Mouse (Mus musculus) neural tube, embryonic 11.5 days (tissue): ENCODE measurements around the gene Abtb1. TPM values are rescaled to one million over a fixed set of nuclear protein-coding genes. Genes with fewer than 3 reads are reported as not detected.

Experiments used
- ATAC-seq: fragments of 200-750 bp; cut with Nextera tagmentation; 2 replicates; pipeline ENCODE4 v1.8.0; 2017; ENCODE audit warnings: moderate number of reproducible peaks, mild to moderate bottlenecking, moderate TSS enrichment, moderate library complexity; ENCODE audit not compliant: insufficient read depth, low FRiP score, low TSS enrichment
- DNase-seq: peaks from one replicate; pipeline ENCODE4 v3.0.0-alpha.2; 2015; ENCODE audit warnings: low spot score
- H3K27ac ChIP-seq: fragments of 300-500 bp; sonication (generic); 2 replicates; pipeline ENCODE4 v1.5.1; 2014; ENCODE audit warnings: low read depth, mild to moderate bottlenecking, low read length
- H3K27me3 ChIP-seq: fragments of 300-500 bp; sonication (generic); 2 replicates; pipeline ENCODE4 v1.6.1; 2014; ENCODE audit warnings: mild to moderate bottlenecking, low read length, mixed read lengths; ENCODE audit not compliant: control insufficient read depth, insufficient read depth
- H3K36me3 ChIP-seq: fragments of 300-500 bp; sonication (generic); 2 replicates; pipeline ENCODE4 v1.6.1; 2014; ENCODE audit warnings: mild to moderate bottlenecking, low read length, moderate library complexity, mixed read lengths; ENCODE audit not compliant: control insufficient read depth, insufficient read depth
- H3K4me1 ChIP-seq: fragments of 300-500 bp; sonication (generic); 2 replicates; pipeline ENCODE4 v1.6.1; 2014; ENCODE audit warnings: low read length, mixed read lengths; ENCODE audit not compliant: control insufficient read depth, insufficient read depth
- H3K4me2 ChIP-seq: fragments of 300-500 bp; sonication (generic); 2 replicates; pipeline ENCODE4 v1.6.1; 2014; ENCODE audit warnings: low read depth, mild to moderate bottlenecking, moderate library complexity
- H3K4me3 ChIP-seq: fragments of 300-500 bp; sonication (generic); 2 replicates; pipeline ENCODE4 v1.5.1; 2014; ENCODE audit warnings: low read depth, low read length
- H3K9ac ChIP-seq: fragments of 300-500 bp; sonication (generic); 2 replicates; pipeline ENCODE4 v1.6.1; 2014; ENCODE audit warnings: mild to moderate bottlenecking, low read length
- H3K9me3 ChIP-seq: fragments of 300-500 bp; sonication (generic); 2 replicates; pipeline ENCODE4 v1.6.1; 2016; ENCODE audit warnings: low read length; ENCODE audit not compliant: control insufficient read depth
- WGBS: fragments of 180-500 bp; shearing (Covaris S2); extraction: QIAGEN DNeasy Blood & Tissue Kit; methylation state at CpG from one replicate; pipeline ENCODE4 v1.1.7; 2014; 5-methylcytosine and 5-hydroxymethylcytosine counted together
- polyA plus RNA-seq: library from polyadenylated mRNA; unstranded; fragments of >200 nt; fragmentation: Nextera tagmentation; extraction: Ambion mirVana; gene quantifications from 2 replicates; pipeline ENCODE4 v1.2.1, GENCODE M21; 2014

Gene Abtb1
- polyA plus RNA-seq, 1 experiment from 2014 or later: 28.4 TPM

DNA sequence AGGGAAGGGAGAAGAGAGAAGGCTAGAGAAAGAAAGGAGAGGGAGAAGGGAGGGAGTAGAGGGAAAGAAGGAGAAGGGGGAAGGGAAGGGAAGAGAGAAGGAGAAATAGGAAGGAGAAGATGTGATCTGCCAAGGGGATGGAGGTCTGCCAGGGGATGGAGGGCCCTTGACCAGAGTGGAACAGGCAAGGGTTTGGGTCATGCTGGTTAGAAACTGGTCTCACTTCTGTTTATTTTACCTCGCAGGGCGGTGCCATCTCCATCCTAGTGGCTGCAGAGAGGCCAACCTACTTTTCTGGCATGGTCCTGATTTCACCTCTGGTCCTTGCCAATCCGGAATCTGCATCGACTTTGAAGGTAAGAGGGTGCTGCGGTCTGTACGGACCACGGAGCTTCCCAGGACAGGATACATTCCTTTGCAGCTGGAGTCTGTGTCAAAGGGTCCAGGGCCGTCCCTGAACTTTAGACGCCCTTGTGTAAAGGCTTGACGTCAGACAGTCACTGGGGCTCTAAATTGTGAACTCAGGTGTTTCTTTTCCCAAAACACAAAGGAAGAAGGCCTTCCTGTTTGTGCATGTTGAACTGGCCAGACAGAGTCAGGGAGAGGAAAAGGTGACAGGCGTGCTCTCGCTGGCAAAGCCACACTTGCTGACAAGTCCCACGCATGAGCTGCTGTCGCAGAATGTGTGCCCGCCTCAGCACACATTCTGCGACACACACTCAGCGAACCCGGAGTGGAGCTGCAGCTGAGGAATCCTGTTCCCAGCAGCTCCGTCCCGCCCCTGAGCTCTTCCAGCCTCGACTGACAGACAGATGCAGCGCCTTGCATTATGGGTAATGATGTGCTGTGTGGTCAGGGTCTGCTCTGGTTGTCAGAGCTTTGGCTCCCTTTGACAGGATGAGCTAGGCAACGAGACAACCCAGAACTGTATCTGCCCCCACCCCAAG is 32.4 kb downstream of the Abtb1 start:
- 77% methylated on average over 23 of the region's 23 CpGs for WGBS
- Histone ChIP-seq H3K27ac (no peak overlapping the region), H3K4me2 (no peak overlapping the region), H3K9ac (no peak overlapping the region), H3K4me3 (no peak overlapping the region), H3K36me3 (no peaks in the 10 kb centered on the region), H3K27me3 (no peaks in the 10 kb centered on the region), H3K9me3 (no peaks in the 10 kb centered on the region), H3K4me1 (0 out of 2 replicates have a peak, but pooled peaks cover 7% of the 10 kb centered on the region)
- no peak; the same call in 1 of the 2 replicates for ATAC-seq
- DNase-seq: no peak

DNA sequence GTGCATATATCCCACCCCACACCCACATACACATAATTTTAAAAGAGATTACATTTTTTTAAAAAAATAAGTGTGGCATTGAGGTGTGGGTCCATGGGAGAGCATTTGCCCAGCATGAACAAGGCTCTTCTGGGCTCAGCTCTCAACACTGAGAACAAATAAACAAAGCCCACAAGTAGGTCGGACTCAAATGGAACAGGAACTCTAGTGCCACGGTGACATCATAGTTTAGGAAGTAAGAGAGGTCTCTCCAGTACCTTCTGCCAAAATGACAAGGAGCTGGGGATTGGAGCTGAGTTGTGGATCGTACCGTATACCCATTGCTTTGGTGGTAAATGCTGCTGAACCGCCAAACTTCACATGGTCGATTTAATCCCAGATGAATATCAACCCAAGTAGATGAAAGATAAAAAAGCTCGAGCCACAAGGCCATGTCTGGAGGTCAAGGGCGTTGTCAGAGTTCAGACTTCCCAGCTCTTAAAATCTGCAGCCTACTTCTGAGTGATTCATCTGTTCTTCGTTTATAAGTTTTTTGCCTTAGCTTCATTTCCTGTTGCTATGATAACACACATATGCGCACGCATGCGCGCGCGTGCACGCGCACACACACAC is 36.7 kb downstream of the Abtb1 start:
- H3K4me3 ChIP-seq: no peak overlapping the region
- no peaks in the 10 kb centered on the region for H3K36me3 ChIP-seq
- no peak for ATAC-seq
- H3K9ac ChIP-seq: no peak overlapping the region
- no peak overlapping the region for H3K4me2 ChIP-seq
- H3K9me3 ChIP-seq: no peaks in the 10 kb centered on the region
- 90% methylated on average over 17 of the region's 17 CpGs for WGBS
- H3K4me1 ChIP-seq: no peaks in the 10 kb centered on the region
- DNase-seq: no peak
- H3K27ac ChIP-seq: no peak overlapping the region
- H3K27me3 ChIP-seq: no peaks in the 10 kb centered on the region

DNA sequence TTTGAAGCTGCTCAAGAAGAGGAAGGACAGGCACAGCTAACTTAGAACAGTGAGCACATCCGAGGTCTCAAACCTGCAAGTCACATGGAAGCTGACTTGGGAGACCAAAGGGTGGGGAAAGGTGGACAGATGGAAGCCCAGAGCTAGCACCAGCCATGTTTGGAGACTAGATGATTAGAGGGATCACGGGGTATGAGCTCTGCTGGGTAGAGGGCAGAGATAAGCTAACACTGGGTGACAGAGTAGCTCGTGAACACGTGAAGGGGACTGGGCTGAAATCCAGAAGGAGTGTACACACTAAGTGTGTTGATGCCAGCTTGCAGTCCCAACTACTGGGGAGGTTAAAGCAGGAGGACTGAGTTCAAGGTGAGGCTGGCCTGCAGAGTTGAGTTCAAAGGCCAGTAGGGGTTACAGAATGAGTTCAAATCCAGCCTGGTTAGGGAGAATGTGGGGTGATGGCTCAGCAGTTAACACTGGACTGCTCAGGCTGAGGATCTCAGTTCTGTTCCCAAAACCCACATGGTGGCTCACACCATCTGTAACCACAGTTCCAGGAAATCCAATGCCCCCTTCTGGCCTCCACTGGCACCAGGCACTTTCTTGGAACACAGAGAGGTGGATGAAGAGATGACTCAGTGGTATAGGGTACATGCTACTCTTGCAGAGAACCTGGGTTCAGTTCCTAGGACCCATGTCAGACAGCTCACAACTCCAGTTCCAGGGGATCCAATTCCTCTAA is 37.7 kb downstream of the Abtb1 start:
- Histone ChIP-seq H3K27me3 (no peaks in the 10 kb centered on the region), H3K27ac (no peak overlapping the region), H3K4me3 (no peak overlapping the region), H3K9ac (no peak overlapping the region), H3K36me3 (no peaks in the 10 kb centered on the region), H3K4me2 (no peak overlapping the region), H3K4me1 (no peaks in the 10 kb centered on the region), H3K9me3 (no peaks in the 10 kb centered on the region)
- ATAC-seq: no peak
- WGBS: 89% methylated on average over 4 of the region's 4 CpGs
- DNase-seq: no peak

DNA sequence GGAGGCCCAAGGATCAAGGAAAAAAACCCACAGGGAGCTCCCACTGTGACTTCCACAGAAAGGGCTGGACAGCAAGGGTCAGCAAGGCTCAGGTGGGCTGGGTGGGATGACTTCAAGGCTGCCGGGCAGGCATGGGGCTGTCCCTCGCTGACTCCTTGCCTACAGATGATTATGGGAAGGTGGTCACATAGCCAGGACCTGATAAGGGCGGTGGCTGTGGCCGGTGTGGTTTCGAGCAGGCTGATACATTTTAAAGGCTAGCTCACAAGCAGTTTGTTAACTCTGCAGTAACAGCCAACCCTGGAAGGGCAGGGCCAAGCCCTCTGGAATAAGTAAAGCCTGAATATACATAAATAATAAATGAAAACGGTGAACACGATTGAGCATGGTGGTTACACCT is 38.7 kb downstream of the Abtb1 start:
- Histone ChIP-seq H3K9me3 (no peaks in the 10 kb centered on the region), H3K9ac (no peak overlapping the region), H3K4me3 (no peak overlapping the region), H3K36me3 (no peaks in the 10 kb centered on the region), H3K27me3 (no peaks in the 10 kb centered on the region), H3K4me1 (no peaks in the 10 kb centered on the region), H3K27ac (no peak overlapping the region), H3K4me2 (no peak overlapping the region)
- WGBS: 92% methylated on average over 7 of the region's 7 CpGs
- DNase-seq (no peak), ATAC-seq (no peak)

DNA sequence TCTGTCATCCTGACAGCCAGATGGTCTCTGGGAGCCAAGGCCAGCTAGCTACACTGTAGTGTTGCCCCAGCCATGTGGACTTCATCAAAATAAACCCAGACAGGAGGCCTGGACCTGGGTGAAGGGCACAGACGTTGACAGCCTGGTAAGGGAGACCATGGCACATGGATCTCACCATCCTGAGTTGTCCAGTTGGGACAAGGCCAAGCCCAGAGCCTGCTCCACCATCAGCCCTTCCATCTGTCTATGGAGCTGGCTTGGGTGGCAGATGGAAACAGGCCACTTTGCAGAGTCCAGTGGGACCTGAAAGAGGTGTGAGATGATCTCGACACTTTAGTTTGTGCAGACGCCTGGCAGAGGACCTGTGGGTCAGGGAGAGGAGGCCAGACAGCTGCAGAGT is 41.0 kb downstream of the Abtb1 start:
- no peak overlapping the region for H3K4me3 ChIP-seq
- no peaks in the 10 kb centered on the region for H3K36me3 ChIP-seq
- no peaks in the 10 kb centered on the region for H3K4me1 ChIP-seq
- H3K27me3 ChIP-seq: no peaks in the 10 kb centered on the region
- DNase-seq (no peak), ATAC-seq (no peak)
- H3K9me3 ChIP-seq: no peaks in the 10 kb centered on the region
- no peak overlapping the region for H3K27ac ChIP-seq
- no peak overlapping the region for H3K9ac ChIP-seq
- H3K4me2 ChIP-seq: no peak overlapping the region
- 52% methylated on average over 3 of the region's 3 CpGs for WGBS

DNA sequence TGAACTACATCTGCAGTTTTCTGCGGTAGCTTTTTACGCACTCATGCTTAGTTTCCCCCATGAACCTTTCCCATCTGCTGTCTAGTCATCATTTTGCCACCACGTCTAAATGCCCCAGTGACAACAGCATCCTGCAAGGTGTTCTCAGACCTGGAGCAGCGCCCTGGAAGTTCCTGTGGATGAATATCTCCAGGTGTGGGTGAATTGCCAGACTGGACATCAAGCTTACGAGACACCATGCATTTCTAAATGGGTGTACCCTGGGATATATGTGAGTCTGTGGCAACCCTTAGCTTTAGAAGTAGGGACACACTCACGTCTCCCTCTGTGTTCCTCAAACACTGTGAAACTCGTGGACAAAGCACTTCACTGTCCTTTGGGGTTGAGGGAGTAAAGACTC is 41.6 kb downstream of the Abtb1 start:
- no peaks in the 10 kb centered on the region for H3K36me3 ChIP-seq
- no peaks in the 10 kb centered on the region for H3K27me3 ChIP-seq
- DNase-seq (no peak), ATAC-seq (no peak)
- no peak overlapping the region for H3K27ac ChIP-seq
- no peaks in the 10 kb centered on the region for H3K4me1 ChIP-seq
- H3K4me3 ChIP-seq: no peak overlapping the region
- 84% methylated on average over 7 of the region's 7 CpGs for WGBS
- H3K4me2 ChIP-seq: no peak overlapping the region
- no peak overlapping the region for H3K9ac ChIP-seq
- H3K9me3 ChIP-seq: no peaks in the 10 kb centered on the region

DNA sequence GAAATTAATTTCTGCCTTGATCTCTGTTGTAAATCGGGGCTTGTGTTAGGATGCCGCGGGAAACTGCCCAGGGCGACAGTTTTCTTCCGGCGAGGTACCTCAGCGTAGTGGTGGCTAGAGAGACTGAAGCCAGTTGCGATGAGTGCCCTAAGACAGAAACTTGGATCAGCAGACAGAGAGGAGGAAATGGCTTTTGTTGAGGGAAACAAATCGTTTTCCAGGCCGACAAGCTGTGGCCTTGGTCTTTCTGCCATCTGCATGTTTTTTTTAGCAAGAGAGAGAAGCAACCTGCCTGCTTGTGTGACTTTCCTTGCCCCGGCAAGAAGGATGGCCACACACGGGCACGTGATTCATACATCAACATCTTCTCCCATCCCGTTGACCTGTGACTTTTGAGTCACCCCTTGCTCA is 47.2 kb downstream of the Abtb1 start:
- Histone ChIP-seq H3K4me2 (no peak overlapping the region), H3K4me1 (peaks cover 8% of the 10 kb centered on the region; the same call in 1 of the 2 replicates), H3K9ac (no peak overlapping the region), H3K4me3 (no peak overlapping the region), H3K9me3 (no peaks in the 10 kb centered on the region), H3K36me3 (no peaks in the 10 kb centered on the region), H3K27ac (no peak overlapping the region), H3K27me3 (no peaks in the 10 kb centered on the region)
- WGBS: 72% methylated on average over 14 of the region's 14 CpGs
- ATAC-seq (no peak), DNase-seq (no peak)

DNA sequence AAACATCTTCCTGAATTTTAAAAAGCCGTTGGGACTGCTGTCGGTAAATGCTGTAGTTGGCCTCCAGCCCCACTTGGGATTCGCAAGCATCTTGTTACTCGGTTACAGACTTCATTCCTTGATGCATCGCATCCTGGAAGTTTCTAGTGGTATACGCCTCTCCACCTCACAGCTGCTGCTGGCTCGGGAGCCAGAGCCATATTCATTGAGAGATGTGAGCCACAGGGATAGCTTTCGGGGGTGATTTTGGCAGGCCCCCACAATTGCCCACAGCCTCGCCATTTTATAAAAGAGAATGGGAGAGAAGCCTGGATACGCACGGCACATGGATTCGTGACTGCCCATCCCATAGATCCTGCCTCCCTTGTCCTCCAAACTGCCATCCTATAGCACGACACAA is 47.9 kb downstream of the Abtb1 start:
- H3K4me2 ChIP-seq: no peak overlapping the region
- no peaks in the 10 kb centered on the region for H3K27me3 ChIP-seq
- ATAC-seq: no peak
- H3K9ac ChIP-seq: no peak overlapping the region
- H3K4me1 ChIP-seq: peaks cover 8% of the 10 kb centered on the region; the same call in 1 of the 2 replicates
- no peak overlapping the region for H3K27ac ChIP-seq
- H3K9me3 ChIP-seq: no peaks in the 10 kb centered on the region
- H3K4me3 ChIP-seq: no peak overlapping the region
- no peak for DNase-seq
- H3K36me3 ChIP-seq: no peaks in the 10 kb centered on the region
- WGBS: 85% methylated on average over 13 of the region's 13 CpGs
